Mouse (Mus musculus): ENCODE measurements around the gene Frem3.

GRCm38 (mm10) chr8:80619787-80620186, 8.9 kb downstream of the Frem3 start:
- TF ChIP-seq CTCF (conservative IDR thresholded peaks at IDR 0.05; ENCODE audit: low read length) (no peak), POU5F1 (IDR thresholded peaks at IDR 0.05; ENCODE audit: borderline replicate concordance, low read length) (no peak), NANOG (IDR thresholded peaks at IDR 0.05; ENCODE audit: borderline replicate concordance, low read length) (no peak)

All from E14TG2a.4 (cell line).